9 mouse cellular contexts compared by ENCODE assay signal in genomic region chr5:121443548-121443947, GRCm38 (mm10). TPM values are rescaled to one million over a fixed set of nuclear protein-coding genes. Genes with fewer than 3 reads are reported as not detected.
DNase-seq lines count a peak whose midpoint lies in the region; ATAC-seq and TF ChIP-seq lines count a peak whose summit lies in the region.
"Had no signal": no experiment of that assay in that cellular context is flagged by ENCODE, and none has a peak within 500 bp of the region (broad histone marks: within the 10 kb centered on the region; RNA-seq: fewer than 3 reads in every experiment).

No protein-coding gene starts in this region.

- no peaks in the 10 kb centered on the region for H3K4me1 ChIP-seq in cerebellum, adult 2 months (ENCODE audit: control insufficient read depth, insufficient read depth, low read length)
- H3K4me1 ChIP-seq in hindbrain, postnatal 0 days (ENCODE audit: insufficient read depth, low read length), result no peaks in the 10 kb centered on the region

- POLR2A ChIA-PET in Patski (lab: Charles Lee), result no interaction called here

- CTCF ChIA-PET in Patski (lab: Charles Lee), result interaction anchor here (0.8 to 6.9 kb wide), 6 partner anchors 10 to 44 kb away, joined by 3 to 54 read pairs (median 4); no protein-coding TSS in a partner anchor

- intact Hi-C loops in left cerebral cortex, postnatal 14 days (cut with DNase I), result no loop called here
- intact Hi-C loops in left cerebral cortex, postnatal 36 days (cut with DNase I), result no loop called here

- H3K4me3 ChIP-seq in cerebellum, adult 2 months (replicated peaks; ENCODE audit: insufficient read depth, low read depth, low read length), result no peak overlapping the region
- no peak overlapping the region for H3K4me3 ChIP-seq in hindbrain, postnatal 0 days (ENCODE audit: low read length)

- WGBS in cerebellum, adult 2 months, result 96% methylated on average over 3 of the region's 3 CpGs
- WGBS in hindbrain, postnatal 0 days, result 98% methylated on average over 3 of the region's 3 CpGs

- no peak for ATAC-seq in Patski
- ATAC-seq in hindbrain, postnatal 0 days, result no peak

- TF ChIP-seq CTCF in cerebellum, adult 2 months (IDR thresholded peaks at IDR 0.05; ENCODE audit: borderline replicate concordance, insufficient read depth, low read depth, low read length), result peak; percentile 18; the same call in 1 of the 2 replicates
- TF ChIP-seq CTCF in Patski (IDR thresholded peaks at IDR 0.05), result peak; percentile 76
- TF ChIP-seq CTCF in hindbrain, postnatal 0 days (IDR thresholded peaks at IDR 0.05; ENCODE audit: low read depth), result peak; percentile 66

- in situ Hi-C loops in Patski (cut with MboI; ENCODE audit: low pct_unique_long_range_greater_than_20kb), result no loop called here

- H3K27me3 ChIP-seq in cerebellum, adult 2 months (ENCODE audit: control insufficient read depth, insufficient read depth, low read length), result no peaks in the 10 kb centered on the region
- no peaks in the 10 kb centered on the region for H3K27me3 ChIP-seq in Patski
- no peaks in the 10 kb centered on the region for H3K27me3 ChIP-seq in hindbrain, postnatal 0 days (ENCODE audit: insufficient read depth, low read length)

- no peaks in the 10 kb centered on the region for H3K9me3 ChIP-seq in hindbrain, postnatal 0 days (ENCODE audit: low read length)

- H3K27ac ChIP-seq in cerebellum, adult 2 months (ENCODE audit: insufficient read depth, low read length), result no peak overlapping the region
- no peak overlapping the region for H3K27ac ChIP-seq in hindbrain, postnatal 0 days
- H3K27ac ChIP-seq: macrophage had no signal

- no peak for TF ChIP-seq POLR2A in cerebellum, adult 2 months (IDR thresholded peaks at IDR 0.05; ENCODE audit: borderline replicate concordance, insufficient read depth, low read length)

- DNase-seq in cerebellum, adult 2 months, result no peak
- DNase-seq in cerebellum, adult 8-10 months, result no peak
- DNase-seq in left cerebral cortex, postnatal 14 days (ENCODE audit: low spot score in 2 of 2), result peak; percentile 73 to 92
- no peak for DNase-seq in left cerebral cortex, postnatal 36 days (ENCODE audit: low spot score in 2 of 2)
- DNase-seq in Patski (ENCODE audit: low read depth, low spot score), result no peak
- DNase-seq in hindbrain, postnatal 0 days (ENCODE audit: low spot score), result peak; percentile 75
- DNase-seq in retina, embryonic 14.5 days (ENCODE audit: low spot score), result peak; percentile 63
- no peak for DNase-seq in urinary bladder, postnatal 10 days (ENCODE audit: low spot score)

- peaks cover 73% of the 10 kb centered on the region for H3K36me3 ChIP-seq in hindbrain, postnatal 0 days (ENCODE audit: insufficient read depth, low read length)

- no peak overlapping the region for H3K4me2 ChIP-seq in hindbrain, postnatal 0 days (ENCODE audit: low read depth, low read length)

- no peak overlapping the region for H3K9ac ChIP-seq in hindbrain, postnatal 0 days (replicated peaks; ENCODE audit: low read length)

RNA-seq across cellular contexts. Expression of gene Tmem116, which starts 8.1 kb away (rescaled TPM):
- 2.8 and 3.7 TPM in 2 replicates for polyA plus RNA-seq in cerebellum, adult 2 months (2012; rRNA removed)
- total RNA-seq in left cerebral cortex, postnatal 14 days (2021), result 1 to 10 TPM; 5.7 to 6.8 TPM
- 1 to 10 TPM; 9.2 to 9.4 TPM for total RNA-seq in left cerebral cortex, postnatal 36 days (2021)
- polyA plus RNA-seq in Patski (2021), result 2.8 TPM
- 0.72 and 7.6 TPM in 2 replicates for total RNA-seq in hindbrain, postnatal 0 days (2014; rRNA removed)
- polyA plus RNA-seq in hindbrain, postnatal 0 days (2015; fragmentation: Nextera tagmentation; extraction: Ambion mirVana), result 2.3 and 2.6 TPM in 2 replicates

RNA-seq across cellular contexts. Expression of gene Erp29, which starts 8.8 kb away (rescaled TPM):
- 145 TPM in 2 replicates for polyA plus RNA-seq in cerebellum, adult 2 months (2012; rRNA removed)
- 100 to 1,000 TPM; 152 to 170 TPM for total RNA-seq in left cerebral cortex, postnatal 14 days (2021)
- total RNA-seq in left cerebral cortex, postnatal 36 days (2021), result 100 to 1,000 TPM; 140 to 151 TPM
- polyA plus RNA-seq in Patski (2021), result 219 TPM
- 37.1 and 55.9 TPM in 2 replicates for total RNA-seq in hindbrain, postnatal 0 days (2014; rRNA removed)
- polyA plus RNA-seq in hindbrain, postnatal 0 days (2015; fragmentation: Nextera tagmentation; extraction: Ambion mirVana), result 192 and 196 TPM in 2 replicates

RNA-seq across cellular contexts. Expression of gene Naa25, which starts 45.8 kb away (rescaled TPM):
- 19.6 and 21.2 TPM in 2 replicates for polyA plus RNA-seq in cerebellum, adult 2 months (2012; rRNA removed)
- 10 to 100 TPM; 45.8 to 48.0 TPM for total RNA-seq in left cerebral cortex, postnatal 14 days (2021)
- total RNA-seq in left cerebral cortex, postnatal 36 days (2021), result 10 to 100 TPM; 39.4 to 40.7 TPM
- polyA plus RNA-seq in Patski (2021), result 36.3 TPM
- total RNA-seq in hindbrain, postnatal 0 days (2014; rRNA removed), result 32.9 and 33.9 TPM in 2 replicates
- polyA plus RNA-seq in hindbrain, postnatal 0 days (2015; fragmentation: Nextera tagmentation; extraction: Ambion mirVana), result 37.5 and 38.3 TPM in 2 replicates

RNA-seq across cellular contexts. Expression of gene Trafd1, which starts 58.1 kb away (rescaled TPM):
- 109 and 120 TPM in 2 replicates for polyA plus RNA-seq in cerebellum, adult 2 months (2012; rRNA removed)
- total RNA-seq in left cerebral cortex, postnatal 14 days (2021), result 10 to 100 TPM; 90.1 to 95.7 TPM
- total RNA-seq in left cerebral cortex, postnatal 36 days (2021), result 10 to 100 TPM; 83.3 to 93.0 TPM
- 37.5 TPM for polyA plus RNA-seq in Patski (2021)
- 81.9 and 94.4 TPM in 2 replicates for total RNA-seq in hindbrain, postnatal 0 days (2014; rRNA removed)
- 107 and 108 TPM in 2 replicates for polyA plus RNA-seq in hindbrain, postnatal 0 days (2015; fragmentation: Nextera tagmentation; extraction: Ambion mirVana)

RNA-seq across cellular contexts. Expression of gene Adam1b, which starts 59.7 kb away (rescaled TPM):
- polyA plus RNA-seq in cerebellum, adult 2 months (2012; rRNA removed), result not detected in 2 replicates
- total RNA-seq in left cerebral cortex, postnatal 14 days (2021), result not detected
- under 1 TPM in 1 of 2 experiments, not detected in 1; 0.10 TPM for total RNA-seq in left cerebral cortex, postnatal 36 days (2021)
- 0.10 TPM for polyA plus RNA-seq in Patski (2021)
- not detected in 2 replicates for total RNA-seq in hindbrain, postnatal 0 days (2014; rRNA removed)
- polyA plus RNA-seq in hindbrain, postnatal 0 days (2015; fragmentation: Nextera tagmentation; extraction: Ambion mirVana), result not detected in 2 replicates
- polyA plus RNA-seq: macrophage had no signal

Comparison
In these comparisons a context has a peak if more than half of its experiments do, and no peak if none do; other contexts are left out.
1. DNase-seq: peak in left cerebral cortex, postnatal 14 days (2 of 2), hindbrain, postnatal 0 days (single experiment) and retina, embryonic 14.5 days (single experiment); none in cerebellum, adult 2 months (0 of 2), cerebellum, adult 8-10 months (single experiment), left cerebral cortex, postnatal 36 days (0 of 2), Patski (single experiment) and urinary bladder, postnatal 10 days (single experiment).
2. CTCF ChIP-seq: peak in every context shown above with its lines; median percentile 76 in Patski; 66 in hindbrain, postnatal 0 days; 18 in cerebellum, adult 2 months.